25 mouse cellular contexts compared by ENCODE assay signal in the genomic region with DNA sequence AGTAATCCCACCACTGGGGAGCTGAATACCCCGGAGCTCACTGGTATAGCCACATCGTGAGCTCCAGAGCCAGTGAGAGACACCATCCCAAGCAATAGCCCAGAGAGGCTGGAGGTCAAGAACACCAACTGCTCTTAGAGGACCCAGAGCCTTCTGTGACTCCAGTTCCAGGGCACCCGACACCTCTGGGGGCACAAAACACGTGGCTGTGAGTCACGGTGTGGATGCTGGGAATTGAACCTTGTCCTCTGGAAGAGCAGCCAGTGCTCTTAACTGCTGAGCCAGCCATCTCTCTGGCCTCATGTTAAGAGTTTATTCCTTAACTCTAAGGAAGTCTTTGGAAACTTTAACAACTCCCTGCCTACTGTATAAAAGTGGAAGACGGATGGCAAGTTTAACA. TPM values are rescaled to one million over a fixed set of nuclear protein-coding genes. Genes with fewer than 3 reads are reported as not detected.
A peak's percentile ranks its signal among the peaks of the same experiment; 100 is the strongest.
DNase-seq lines count a peak whose midpoint lies in the region; ATAC-seq lines count a peak whose summit lies in the region.
"Had no signal": no experiment of that assay in that cellular context is flagged by ENCODE, and none has a peak within 500 bp of the region (broad histone marks: within the 10 kb centered on the region; RNA-seq: fewer than 3 reads in every experiment).

No protein-coding gene starts in this region.

- H3K4me1 ChIP-seq in heart, embryonic 10.5 days: peaks cover 14% of the 10 kb centered on the region
- peaks cover 4% of the 10 kb centered on the region for H3K4me1 ChIP-seq in embryonic facial prominence, embryonic 10.5 days

- 80% methylated on average over 6 of the region's 6 CpGs for WGBS in heart, embryonic 10.5 days
- 80% methylated on average over 6 of the region's 6 CpGs for WGBS in embryonic facial prominence, embryonic 10.5 days

- ATAC-seq in megakaryocyte, adult 5-6 weeks (ENCODE audit: poor library complexity, severe bottlenecking): no peak
- ATAC-seq: forebrain, embryonic 14.5 days; lung, postnatal 0 days; midbrain, embryonic 16.5 days had no signal

- H3K4me3 ChIP-seq in heart, embryonic 10.5 days: no peak overlapping the region
- H3K4me3 ChIP-seq in embryonic facial prominence, embryonic 10.5 days: no peak overlapping the region
- H3K4me3 ChIP-seq: gastrocnemius, adult 2 months; heart, embryonic 12.5 days; hindbrain, embryonic 15.5 days; limb, embryonic 15.5 days; midbrain, embryonic 10.5 days had no signal

- intact Hi-C loops in heart, postnatal 14 days (cut with DNase I): loop anchor here (5.0 kb wide), 1 partner anchor 193 kb away; no protein-coding TSS in a partner anchor

- H3K27me3 ChIP-seq in heart, embryonic 10.5 days (ENCODE audit: insufficient read depth, poor library complexity, severe bottlenecking): no peaks in the 10 kb centered on the region
- no peaks in the 10 kb centered on the region for H3K27me3 ChIP-seq in embryonic facial prominence, embryonic 10.5 days (replicated peaks; ENCODE audit: low read depth, poor library complexity, severe bottlenecking)
- H3K27me3 ChIP-seq: heart, embryonic 12.5 days; hindbrain, embryonic 15.5 days; limb, embryonic 15.5 days had no signal

- H3K9me3 ChIP-seq in heart, embryonic 10.5 days: no peaks in the 10 kb centered on the region
- no peaks in the 10 kb centered on the region for H3K9me3 ChIP-seq in embryonic facial prominence, embryonic 10.5 days
- H3K9me3 ChIP-seq: heart, embryonic 12.5 days; hindbrain, embryonic 15.5 days; limb, embryonic 15.5 days; midbrain, embryonic 10.5 days had no signal

- H3K27ac ChIP-seq in heart, embryonic 10.5 days: no peak overlapping the region
- no peak overlapping the region for H3K27ac ChIP-seq in embryonic facial prominence, embryonic 10.5 days (replicated peaks)
- H3K27ac ChIP-seq: gastrocnemius, adult 2 months; hindbrain, embryonic 15.5 days; limb, embryonic 15.5 days; macrophage; midbrain, embryonic 10.5 days had no signal

- peak; percentile 53 for DNase-seq in heart, embryonic 10.5 days (ENCODE audit: low spot score)
- DNase-seq in heart, postnatal 14 days: no peak
- DNase-seq in embryonic facial prominence, embryonic 10.5 days (ENCODE audit: low spot score): peak; percentile 6
- DNase-seq in kidney, adult 9 months: peak; percentile 94
- DNase-seq in kidney, postnatal 36 days: peak; percentile 80 to 90
- no peak for DNase-seq in right cerebral cortex, postnatal 4 days
- no peak for DNase-seq in cerebellum, postnatal 10 days
- DNase-seq: adrenal gland, postnatal 14 days; cerebellum, adult 2 months; cerebellum, postnatal 36 days; embryo, embryonic 11 days; gastrocnemius, adult 2 months; heart, postnatal 10 days; thymus, adult 18-20 months; thymus, postnatal 4 days had no signal

- no peaks in the 10 kb centered on the region for H3K36me3 ChIP-seq in heart, embryonic 10.5 days
- H3K36me3 ChIP-seq in embryonic facial prominence, embryonic 10.5 days (replicated peaks): peaks cover 10% of the 10 kb centered on the region; the same call in 1 of the 2 replicates
- H3K36me3 ChIP-seq: heart, embryonic 12.5 days; hindbrain, embryonic 15.5 days; midbrain, embryonic 10.5 days had no signal

RNA-seq across cellular contexts. Expression of gene Naa38, which starts 10.3 kb away (rescaled TPM):
- 158 and 165 TPM in 2 replicates for polyA plus RNA-seq in heart, embryonic 10.5 days (2016; fragmentation: Nextera tagmentation; extraction: Ambion mirVana)
- 10 to 100 TPM; 85.4 to 91.7 TPM for total RNA-seq in heart, postnatal 14 days (2021)
- polyA plus RNA-seq in embryonic facial prominence, embryonic 10.5 days (2016; fragmentation: Nextera tagmentation; extraction: Ambion mirVana): 136 and 137 TPM in 2 replicates
- 90.6 and 105 TPM in 2 replicates for total RNA-seq in megakaryocyte, adult 5-6 weeks (2015)
- total RNA-seq in megakaryocyte, adult 5-6 weeks (2017): 147 and 161 TPM in 2 replicates

RNA-seq across cellular contexts. Expression of gene Cyb5d1, which starts 10.5 kb away (rescaled TPM):
- polyA plus RNA-seq in heart, embryonic 10.5 days (2016; fragmentation: Nextera tagmentation; extraction: Ambion mirVana): 27.4 and 31.8 TPM in 2 replicates
- total RNA-seq in heart, postnatal 14 days (2021): 10 to 100 TPM; 25.0 to 29.3 TPM
- 49.3 and 50.2 TPM in 2 replicates for polyA plus RNA-seq in embryonic facial prominence, embryonic 10.5 days (2016; fragmentation: Nextera tagmentation; extraction: Ambion mirVana)
- 11.6 and 15.3 TPM in 2 replicates for total RNA-seq in megakaryocyte, adult 5-6 weeks (2015)
- 24.0 and 28.1 TPM in 2 replicates for total RNA-seq in megakaryocyte, adult 5-6 weeks (2017)

RNA-seq across cellular contexts. Expression of gene Tmem88, which starts 13.1 kb away (rescaled TPM):
- 38.9 and 52.5 TPM in 2 replicates for polyA plus RNA-seq in heart, embryonic 10.5 days (2016; fragmentation: Nextera tagmentation; extraction: Ambion mirVana)
- total RNA-seq in heart, postnatal 14 days (2021): 10 to 100 TPM; 37.4 to 39.6 TPM
- 19.8 and 23.1 TPM in 2 replicates for polyA plus RNA-seq in embryonic facial prominence, embryonic 10.5 days (2016; fragmentation: Nextera tagmentation; extraction: Ambion mirVana)
- total RNA-seq in megakaryocyte, adult 5-6 weeks (2015): 0.14 TPM in 1 of 2 replicates, not detected in the other
- total RNA-seq in megakaryocyte, adult 5-6 weeks (2017): 0.18 TPM in 1 of 2 replicates, not detected in the other
- total RNA-seq: granulocyte monocyte progenitor cell, adult 5-6 weeks had no signal

RNA-seq across cellular contexts. Expression of gene Chd3, which starts 15.8 kb away (rescaled TPM):
- polyA plus RNA-seq in heart, embryonic 10.5 days (2016; fragmentation: Nextera tagmentation; extraction: Ambion mirVana): 15.8 and 26.5 TPM in 2 replicates
- total RNA-seq in heart, postnatal 14 days (2021): 10 to 100 TPM; 45.4 to 47.4 TPM
- polyA plus RNA-seq in embryonic facial prominence, embryonic 10.5 days (2016; fragmentation: Nextera tagmentation; extraction: Ambion mirVana): 46.2 and 55.9 TPM in 2 replicates
- total RNA-seq in megakaryocyte, adult 5-6 weeks (2015): 13.6 and 13.9 TPM in 2 replicates
- 17.1 and 19.8 TPM in 2 replicates for total RNA-seq in megakaryocyte, adult 5-6 weeks (2017)

RNA-seq across cellular contexts. Expression of gene Kdm6b, which starts 28.5 kb away (rescaled TPM):
- polyA plus RNA-seq in heart, embryonic 10.5 days (2016; fragmentation: Nextera tagmentation; extraction: Ambion mirVana): 20.9 and 26.9 TPM in 2 replicates
- 10 to 100 TPM; 45.7 to 50.6 TPM for total RNA-seq in heart, postnatal 14 days (2021)
- polyA plus RNA-seq in embryonic facial prominence, embryonic 10.5 days (2016; fragmentation: Nextera tagmentation; extraction: Ambion mirVana): 39.8 and 39.9 TPM in 2 replicates
- 27.1 and 29.0 TPM in 2 replicates for total RNA-seq in megakaryocyte, adult 5-6 weeks (2015)
- total RNA-seq in megakaryocyte, adult 5-6 weeks (2017): 5.0 and 6.7 TPM in 2 replicates

Comparison
In these comparisons a context has a peak if more than half of its experiments do, and no peak if none do; other contexts are left out.
1. DNase-seq: peak in heart, embryonic 10.5 days (single experiment), embryonic facial prominence, embryonic 10.5 days (single experiment), kidney, adult 9 months (single experiment) and kidney, postnatal 36 days (2 of 2); none in heart, postnatal 14 days (0 of 2), right cerebral cortex, postnatal 4 days (single experiment) and cerebellum, postnatal 10 days (0 of 2).
2. RNA of gene Tmem88, which starts 13.1 kb away (total RNA-seq): 37.4 to 39.6 TPM in heart, postnatal 14 days; 0.14 to 0.18 TPM in megakaryocyte, adult 5-6 weeks; every median in the first group is over 10 times any median in the second.